Mouse (Mus musculus): ENCODE results near the gene Thoc3. TPM values are rescaled to one million over a fixed set of nuclear protein-coding genes. Genes with fewer than 3 reads are reported as not detected.

Gene Thoc3
- 60.4 and 87.4 TPM in 2 replicates for polyA plus RNA-seq (2012; rRNA removed)

DNA sequence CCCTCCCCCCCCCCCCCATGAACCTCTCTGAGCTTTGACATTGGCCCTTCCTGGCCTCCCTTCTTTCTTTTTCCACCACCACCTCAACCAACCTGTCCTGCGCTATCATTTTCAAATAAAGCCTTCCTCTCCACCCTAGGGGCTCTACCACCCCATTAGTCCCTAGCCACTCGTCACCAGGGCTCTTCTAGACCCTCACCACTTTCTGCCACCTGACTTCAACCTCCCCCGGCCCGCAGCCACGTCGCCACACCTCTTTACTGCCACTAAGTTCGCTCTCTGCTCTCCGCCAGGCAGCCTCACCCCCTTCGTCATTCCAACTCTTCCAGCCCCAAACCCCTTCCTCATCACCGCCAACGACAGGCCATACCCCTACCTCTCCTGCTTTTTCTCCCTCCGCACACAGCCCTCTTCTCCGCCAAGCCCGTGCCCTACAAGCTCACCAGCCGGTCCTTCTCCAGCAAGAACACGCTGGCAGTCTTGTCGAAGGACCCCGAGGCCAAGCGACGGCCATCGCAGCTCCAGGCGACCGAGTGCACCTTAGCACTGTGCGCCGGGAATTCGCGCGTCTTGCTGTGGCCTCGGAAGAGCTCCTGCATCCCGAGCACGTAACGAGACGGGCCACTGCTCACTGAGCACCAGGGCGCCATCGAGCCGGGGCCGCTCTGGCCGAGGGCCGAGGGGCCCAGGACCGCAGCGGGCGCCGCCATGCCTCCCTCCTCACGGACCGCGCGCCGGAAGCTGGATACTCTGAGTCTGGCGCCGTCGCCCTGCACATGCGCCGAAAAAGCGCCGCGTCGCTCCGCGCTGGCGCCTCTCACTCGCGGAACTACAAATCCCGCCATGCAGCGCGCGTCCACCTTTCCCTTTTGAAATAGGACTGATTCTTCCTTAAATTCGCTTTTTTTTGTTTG is at the start of gene Thoc3:
Gene Thoc3, minus strand, starts transcription at position 752 of the 914 bp plus-strand sequence.

DNA sequence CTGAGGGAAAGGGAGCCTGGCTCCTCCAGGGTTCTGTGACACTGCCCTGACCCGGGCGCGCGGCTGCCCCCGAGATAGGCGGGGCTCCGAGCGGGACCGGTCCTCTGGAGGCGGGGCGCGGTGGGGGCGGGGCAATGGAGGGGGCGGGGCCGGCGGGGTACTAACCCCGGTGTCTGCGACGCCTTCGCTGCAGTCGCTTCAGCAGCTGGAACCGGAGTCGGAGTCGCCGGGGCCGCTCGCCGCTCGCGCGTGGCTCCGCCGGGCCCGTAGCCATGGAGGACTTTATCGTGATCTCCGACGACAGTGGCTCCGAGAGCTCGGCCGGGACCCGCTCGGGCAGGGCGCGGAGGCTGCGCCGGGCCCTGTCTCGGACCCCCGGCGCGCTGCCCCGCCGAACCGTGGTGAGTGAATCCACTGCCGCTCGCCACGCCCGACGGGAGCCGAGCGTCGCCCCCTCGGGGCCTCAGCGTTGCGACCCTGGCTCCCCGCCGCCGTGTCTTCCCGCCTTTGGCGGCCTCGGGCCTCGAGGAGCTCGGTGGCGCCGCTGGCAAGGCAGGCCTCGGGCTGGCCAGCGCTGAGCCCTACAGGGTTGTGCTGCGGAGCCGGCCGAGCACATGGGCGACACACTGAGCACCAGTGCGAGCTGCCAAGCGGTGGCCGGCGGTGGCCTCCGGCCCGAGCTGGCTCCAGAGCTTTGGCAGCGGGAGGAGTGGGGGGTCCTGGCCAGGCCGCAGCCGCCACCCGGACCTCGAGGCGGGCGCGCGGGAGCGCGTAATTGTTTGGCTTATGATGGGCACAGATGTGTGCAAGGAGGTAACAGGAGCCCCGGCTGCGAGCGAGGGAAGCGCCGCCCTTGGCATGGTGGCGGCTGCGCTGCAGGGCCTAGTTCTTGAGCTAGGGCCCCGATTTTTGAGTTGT is 35.2 kb upstream of the Thoc3 start, which contains the start of gene Simc1:
Gene Simc1, plus strand, starts transcription at position 176 of the 918 bp plus-strand sequence.

Other genes with a start within 250 kb of the Thoc3 start
- 26.4 and 34.4 TPM in 2 replicates for gene Cplx2, start 97.5 kb downstream of the Thoc3 start, polyA plus RNA-seq (2012; rRNA removed)
- 15.9 and 25.4 TPM in 2 replicates for gene Simc1, start 34.9 kb upstream of the Thoc3 start, polyA plus RNA-seq (2012; rRNA removed)
- gene 4833439L19Rik, start 96.6 kb upstream of the Thoc3 start, polyA plus RNA-seq (2012; rRNA removed) = 96.1 and 123 TPM in 2 replicates
- gene Arl10, start 106.2 kb upstream of the Thoc3 start, polyA plus RNA-seq (2012; rRNA removed) = 36.7 and 66.8 TPM in 2 replicates
- 54.7 and 57.8 TPM in 2 replicates for gene Nop16, start 121.2 kb upstream of the Thoc3 start, polyA plus RNA-seq (2012; rRNA removed)
- 56.6 and 82.0 TPM in 2 replicates for gene Higd2a, start 121.4 kb upstream of the Thoc3 start, polyA plus RNA-seq (2012; rRNA removed)
- 16.9 and 33.2 TPM in 2 replicates for gene Cltb, start 142.5 kb upstream of the Thoc3 start, polyA plus RNA-seq (2012; rRNA removed)
- 57.7 and 76.1 TPM in 2 replicates for gene Faf2, start 152.9 kb upstream of the Thoc3 start, polyA plus RNA-seq (2012; rRNA removed)
- gene Rnf44, start 225.1 kb upstream of the Thoc3 start, polyA plus RNA-seq (2012; rRNA removed) = 105 and 157 TPM in 2 replicates
- gene Cdhr2, start 232.6 kb upstream of the Thoc3 start, polyA plus RNA-seq (2012; rRNA removed) = 0.26 and 0.36 TPM in 2 replicates

Measured in central nervous system, embryonic 11.5 days (tissue).